Mouse (Mus musculus): ENCODE results near the gene Ccdc47.
A peak's percentile ranks its signal among the peaks of the same experiment; 100 is the strongest.
"Not testable (repeated sequence)": the region's sequence is repeated elsewhere in the genome, so short reads cannot be mapped to it uniquely, and the experiment has no call there.

The Ccdc47 gene

DNA sequence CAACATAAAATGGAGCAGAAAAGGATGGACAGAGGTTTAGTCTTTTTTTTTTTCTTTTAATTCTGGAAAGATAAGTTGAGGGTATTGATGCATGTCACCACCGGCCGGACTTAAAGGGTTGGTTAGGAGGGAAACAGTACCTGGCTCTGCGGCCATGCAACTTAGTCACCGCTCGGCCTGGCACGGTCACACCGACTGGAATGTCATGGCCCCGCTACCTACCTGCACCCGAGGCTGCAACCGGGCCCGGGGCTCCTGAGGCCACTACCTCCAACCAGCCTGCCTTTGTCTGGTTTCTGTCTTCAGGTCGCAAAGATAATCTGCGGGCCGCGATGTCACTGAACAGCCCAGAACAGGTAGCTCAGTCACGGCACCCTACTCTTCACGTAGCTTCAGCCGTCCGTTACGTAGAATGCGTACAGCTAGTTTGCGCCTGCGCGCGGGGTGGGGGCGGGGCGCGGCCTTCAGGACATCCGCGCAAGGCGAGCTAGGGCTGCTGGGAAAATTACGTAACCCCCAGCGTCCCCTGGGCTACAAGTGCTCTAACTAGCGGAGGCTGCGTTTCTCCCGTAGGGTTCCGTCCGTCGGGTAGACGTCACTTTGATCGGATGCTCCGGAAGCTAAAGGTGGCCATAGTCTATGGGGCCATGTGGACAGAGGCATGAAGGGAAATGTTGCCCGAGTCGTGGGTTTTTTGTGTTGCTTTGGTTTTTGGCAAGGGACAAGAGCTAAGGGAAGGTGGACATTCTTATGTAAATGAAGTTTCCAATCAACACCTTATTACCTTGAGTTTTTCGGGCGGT, at the start of gene Ccdc47:
Gene Ccdc47 (minus strand): TSS at position 418 of the 803 bp plus-strand sequence.
- ATAC-seq (ENCODE audit: low TSS enrichment): peak; percentile 98

DNA sequence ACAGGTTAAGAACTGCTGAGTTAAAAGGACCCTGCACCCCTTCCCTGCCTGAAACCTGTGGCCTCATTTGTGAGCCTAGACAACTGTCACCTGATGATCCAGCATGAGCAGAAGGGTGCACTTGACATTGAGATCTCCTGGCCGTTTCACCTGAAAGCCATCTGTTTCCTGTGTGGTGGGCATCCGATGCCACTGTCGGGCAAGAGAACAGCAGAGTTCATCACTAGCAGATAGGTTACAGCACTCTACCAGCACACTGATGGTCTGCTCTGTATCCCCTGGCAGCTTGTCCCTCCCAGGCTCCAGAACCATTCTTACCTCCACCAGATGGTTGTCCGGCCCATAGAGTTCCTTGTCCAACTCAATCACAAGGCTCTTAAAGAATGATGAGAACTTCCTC, 49.4 kb upstream of the Ccdc47 start:
- ATAC-seq (ENCODE audit: low TSS enrichment): no peak

DNA sequence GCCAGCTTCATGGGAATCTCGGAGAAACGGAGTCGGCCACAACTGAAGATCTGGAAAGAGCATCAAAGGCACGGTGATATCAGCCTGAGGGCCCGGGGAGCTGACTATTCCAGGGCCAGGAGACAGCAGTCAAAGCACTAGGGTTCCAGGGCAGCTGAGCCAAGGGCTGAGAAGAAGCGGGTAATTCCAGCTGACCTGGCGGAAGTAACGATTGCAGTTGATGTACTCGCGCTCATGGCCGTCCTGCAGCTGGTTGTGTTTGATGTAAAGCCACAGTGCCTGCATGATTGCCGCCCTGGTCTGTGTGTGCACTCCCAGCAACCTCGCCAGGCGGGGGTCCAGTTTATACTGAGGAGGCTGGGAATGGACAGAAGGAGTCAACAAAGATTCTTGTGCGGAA, 48.8 kb upstream of the Ccdc47 start:
- ATAC-seq (ENCODE audit: low TSS enrichment): no peak

DNA sequence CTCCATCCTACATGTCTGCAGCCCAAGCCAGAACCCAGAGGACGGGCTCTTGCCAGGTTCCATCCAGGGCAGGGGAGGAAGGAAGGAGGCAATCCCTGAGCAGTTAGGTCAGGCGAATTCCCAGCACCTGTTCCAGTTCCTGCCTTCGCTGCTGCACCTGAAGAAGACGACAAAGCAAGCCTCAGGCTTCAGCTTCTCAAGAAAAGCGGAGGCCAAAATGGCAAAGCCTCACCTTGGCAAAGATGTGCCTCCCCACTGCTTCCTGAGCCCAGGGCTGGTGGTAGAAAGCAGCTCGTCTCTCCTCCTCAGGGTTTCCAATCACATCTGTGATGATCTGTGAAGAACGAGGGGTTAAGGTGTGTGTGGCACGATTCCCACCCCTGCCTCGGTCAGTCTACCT, 47.8 kb upstream of the Ccdc47 start:
- no peak for ATAC-seq (ENCODE audit: low TSS enrichment)

DNA sequence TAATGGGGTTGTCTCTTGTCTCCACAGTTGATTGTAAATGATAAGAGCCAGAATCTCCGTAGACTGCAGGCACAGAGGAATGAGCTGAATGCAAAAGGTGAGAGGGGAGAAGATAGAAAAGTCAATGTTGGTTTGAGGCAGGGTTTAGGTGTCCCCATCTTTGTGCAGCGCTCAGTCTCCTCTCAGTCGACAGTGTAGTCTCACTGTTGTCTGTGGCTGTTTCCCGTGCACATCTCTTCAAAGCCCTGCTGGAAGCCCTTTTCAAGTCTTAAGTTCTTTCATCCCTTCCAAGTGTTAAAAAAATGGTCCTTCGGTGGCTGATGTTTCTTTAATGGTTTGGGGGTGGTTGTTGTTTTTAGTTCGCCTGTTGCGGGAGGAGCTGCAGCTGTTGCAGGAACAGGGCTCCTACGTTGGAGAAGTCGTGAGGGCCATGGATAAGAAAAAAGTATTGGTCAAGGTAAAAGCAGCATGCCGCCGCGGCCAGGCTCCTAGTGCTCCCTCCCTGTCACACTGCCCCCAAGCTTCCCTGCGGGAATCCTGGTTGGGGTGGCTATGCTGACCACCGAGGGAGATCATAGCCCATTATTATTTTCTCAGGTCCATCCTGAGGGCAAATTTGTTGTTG, 44.8 kb upstream of the Ccdc47 start:
- no peak for ATAC-seq (ENCODE audit: low TSS enrichment)

DNA sequence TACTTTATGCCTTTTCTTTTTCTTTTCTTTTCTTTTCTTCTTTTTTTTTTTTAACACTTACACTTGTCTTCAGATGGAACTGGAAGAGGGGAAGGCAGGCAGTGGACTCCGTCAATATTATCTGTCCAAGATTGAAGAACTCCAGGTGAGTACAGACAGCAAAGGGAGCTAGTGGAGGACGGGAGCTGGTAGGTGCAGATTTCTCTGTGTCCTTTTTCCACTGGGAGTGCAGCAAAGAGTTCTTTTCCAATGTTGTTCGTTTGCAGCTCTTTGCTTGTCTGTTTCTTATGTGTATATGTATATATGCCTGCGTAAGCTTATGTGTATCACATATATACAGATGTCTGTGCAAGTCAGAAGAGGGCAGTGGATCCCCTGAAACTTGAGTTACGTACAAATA, 40.6 kb upstream of the Ccdc47 start:
- ATAC-seq (ENCODE audit: low TSS enrichment): no peak

DNA sequence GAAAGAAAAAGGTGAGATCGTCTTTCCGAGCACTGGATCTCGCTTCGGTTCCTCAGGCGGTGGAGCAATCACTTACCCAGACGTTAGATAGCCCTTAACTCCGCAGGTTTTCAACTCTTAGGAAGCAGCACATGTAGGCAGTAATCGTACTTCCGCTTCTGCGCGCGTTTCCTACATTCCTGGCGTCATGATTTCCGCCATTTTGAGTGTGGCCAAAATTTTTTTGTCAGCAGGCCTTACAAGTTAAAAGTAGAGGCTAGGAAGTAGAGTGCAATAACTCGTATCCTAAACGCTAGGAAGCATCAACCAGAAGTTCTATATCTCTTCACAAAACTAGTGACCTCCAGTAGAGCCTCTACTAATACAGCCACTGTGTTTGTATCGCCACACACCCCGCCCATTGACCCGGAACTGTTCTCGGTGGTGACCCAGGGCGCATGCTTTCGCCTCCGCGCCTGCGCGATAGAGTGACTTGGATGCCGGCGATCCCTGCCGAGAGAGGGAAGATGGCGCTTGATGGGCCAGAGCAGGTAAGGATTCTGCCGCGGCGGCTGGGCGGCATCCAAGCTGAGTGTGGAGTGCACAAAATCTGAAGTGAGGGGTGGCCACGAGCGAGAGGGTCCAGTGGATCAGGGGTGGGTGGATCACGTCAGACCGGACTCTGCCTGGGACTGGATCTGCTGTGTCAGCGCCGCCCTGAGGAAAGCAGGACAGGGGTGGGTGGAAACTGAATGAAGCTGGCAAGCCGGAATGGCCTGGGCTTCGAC, 39.7 kb upstream of the Ccdc47 start, which contains the start of the genes Ftsj3 and Psmc5:
Gene Ftsj3 (minus strand): TSS at position 395 of the 767 bp plus-strand sequence.
Gene Psmc5 (plus strand): TSS at position 470 of the 767 bp plus-strand sequence.
- peak; percentile 91 for ATAC-seq (ENCODE audit: low TSS enrichment)

DNA sequence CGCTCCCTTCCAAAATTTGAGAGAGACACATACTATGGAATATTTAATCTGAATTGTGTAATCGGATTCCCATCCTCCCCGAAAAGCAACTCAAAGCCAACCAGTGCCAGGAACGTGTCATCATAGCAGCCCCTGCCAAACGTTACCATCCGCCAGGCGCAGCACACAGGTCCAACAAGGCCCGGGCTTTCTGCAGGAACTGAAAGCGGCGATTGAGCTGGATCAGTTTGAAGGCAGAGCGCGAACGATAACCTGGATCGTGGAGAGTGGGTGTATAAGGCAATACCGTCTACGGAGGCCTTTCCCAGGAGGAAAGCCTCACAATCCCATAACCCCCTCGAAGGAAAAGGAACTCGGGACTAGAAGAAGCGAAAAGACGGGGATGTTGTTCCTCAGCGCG, 39.0 kb upstream of the Ccdc47 start:
- peak; percentile 0; the same call in 1 of the 2 replicates for ATAC-seq (ENCODE audit: low TSS enrichment)

DNA sequence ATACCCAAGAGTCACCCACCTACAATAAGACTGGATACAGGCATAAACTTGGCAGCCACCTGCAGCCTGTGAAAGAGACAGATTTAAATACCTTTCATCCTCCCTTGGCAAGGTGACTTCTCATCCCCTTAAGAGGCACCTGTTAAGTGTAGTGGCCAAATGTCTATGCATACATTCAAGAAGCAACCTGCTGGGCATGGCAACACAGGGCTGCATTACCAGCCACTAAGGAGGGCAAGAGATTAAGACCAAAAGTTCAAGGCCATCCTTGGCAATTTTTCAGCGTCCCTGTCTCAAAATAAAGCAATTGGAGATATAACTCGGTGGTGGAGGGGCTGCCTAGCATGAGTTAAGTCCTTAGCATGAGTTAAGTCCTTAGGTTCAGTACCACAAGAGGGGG, 38.6 kb upstream of the Ccdc47 start:
- ATAC-seq (ENCODE audit: low TSS enrichment): no peak

DNA sequence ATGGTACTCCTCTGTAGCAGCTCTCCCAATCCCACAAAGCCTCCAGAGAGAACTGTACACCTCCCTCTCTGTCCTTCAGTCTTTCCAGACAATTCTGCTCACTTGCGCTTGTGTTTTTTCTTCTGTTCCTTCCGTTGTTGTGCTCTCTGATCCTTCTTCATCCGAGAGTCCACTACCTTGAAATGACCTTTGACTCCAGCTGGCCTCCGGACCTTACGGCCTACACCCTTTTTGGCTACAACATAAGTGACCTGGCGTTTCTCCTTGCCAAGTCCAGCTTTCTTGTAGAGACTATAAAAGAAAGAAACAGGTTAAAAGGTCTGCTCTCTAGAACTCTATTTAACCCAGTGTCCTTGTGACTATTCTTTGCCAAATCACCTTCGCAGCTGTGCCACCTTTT, 33.2 kb upstream of the Ccdc47 start:
- ATAC-seq (ENCODE audit: low TSS enrichment): no peak

DNA sequence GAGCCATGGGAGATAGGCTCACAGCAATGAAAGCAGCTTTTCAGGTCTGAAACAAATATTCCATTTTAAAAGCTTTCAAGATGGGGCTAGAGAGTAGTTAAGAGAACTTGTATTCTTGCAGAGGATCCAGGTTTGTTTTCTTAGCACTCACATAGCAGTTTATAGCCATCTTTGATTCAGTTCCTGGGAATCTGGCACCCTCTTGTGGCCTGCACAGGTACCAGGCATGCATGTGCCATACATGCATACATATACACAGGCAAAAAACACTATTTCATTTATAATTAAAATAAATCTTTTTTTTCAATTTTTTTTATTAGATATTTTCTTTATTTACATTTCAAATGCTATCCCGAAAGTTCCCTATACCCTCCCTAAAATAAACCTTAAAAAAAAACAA, 30.7 kb upstream of the Ccdc47 start:
- ATAC-seq (ENCODE audit: low TSS enrichment): no peak

DNA sequence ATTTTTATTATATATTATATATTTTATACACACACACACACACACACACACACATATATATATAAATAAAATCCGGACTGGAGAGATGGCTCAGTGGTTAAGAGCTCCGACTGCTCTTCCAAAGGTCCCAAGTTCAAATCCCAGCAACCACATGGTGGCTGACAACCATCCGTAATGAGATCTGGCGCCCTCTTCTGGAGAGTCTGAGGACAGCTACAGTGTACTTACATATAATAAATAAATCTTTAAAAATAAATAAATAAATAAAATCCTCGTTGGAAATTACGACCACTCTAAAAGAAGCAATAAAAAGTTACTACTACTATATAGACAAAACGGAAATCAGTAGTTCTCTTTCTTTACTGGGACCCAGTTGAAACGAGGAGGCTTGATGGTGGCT, 17.8 kb upstream of the Ccdc47 start:
- ATAC-seq (ENCODE audit: low TSS enrichment): not testable (repeated sequence)

DNA sequence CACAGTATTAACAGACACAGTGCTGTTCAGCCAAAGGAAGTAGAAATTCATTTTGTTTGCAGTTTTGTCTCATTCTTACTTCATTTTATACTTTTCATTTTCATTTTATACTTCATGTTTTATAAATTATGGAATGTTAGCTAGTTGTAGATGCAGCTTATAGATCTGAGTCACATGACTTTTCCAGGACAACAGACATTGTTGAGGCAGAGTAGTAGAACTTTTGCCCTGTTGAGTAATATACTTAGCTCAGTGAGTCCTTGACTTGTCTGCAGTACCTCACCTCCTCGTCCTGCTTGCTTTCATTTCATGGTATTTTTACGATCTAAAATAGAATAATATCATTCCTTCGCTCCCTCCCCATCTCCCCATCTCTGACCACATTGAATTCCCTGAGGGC, 4.5 kb upstream of the Ccdc47 start:
- ATAC-seq (ENCODE audit: low TSS enrichment): no peak

DNA sequence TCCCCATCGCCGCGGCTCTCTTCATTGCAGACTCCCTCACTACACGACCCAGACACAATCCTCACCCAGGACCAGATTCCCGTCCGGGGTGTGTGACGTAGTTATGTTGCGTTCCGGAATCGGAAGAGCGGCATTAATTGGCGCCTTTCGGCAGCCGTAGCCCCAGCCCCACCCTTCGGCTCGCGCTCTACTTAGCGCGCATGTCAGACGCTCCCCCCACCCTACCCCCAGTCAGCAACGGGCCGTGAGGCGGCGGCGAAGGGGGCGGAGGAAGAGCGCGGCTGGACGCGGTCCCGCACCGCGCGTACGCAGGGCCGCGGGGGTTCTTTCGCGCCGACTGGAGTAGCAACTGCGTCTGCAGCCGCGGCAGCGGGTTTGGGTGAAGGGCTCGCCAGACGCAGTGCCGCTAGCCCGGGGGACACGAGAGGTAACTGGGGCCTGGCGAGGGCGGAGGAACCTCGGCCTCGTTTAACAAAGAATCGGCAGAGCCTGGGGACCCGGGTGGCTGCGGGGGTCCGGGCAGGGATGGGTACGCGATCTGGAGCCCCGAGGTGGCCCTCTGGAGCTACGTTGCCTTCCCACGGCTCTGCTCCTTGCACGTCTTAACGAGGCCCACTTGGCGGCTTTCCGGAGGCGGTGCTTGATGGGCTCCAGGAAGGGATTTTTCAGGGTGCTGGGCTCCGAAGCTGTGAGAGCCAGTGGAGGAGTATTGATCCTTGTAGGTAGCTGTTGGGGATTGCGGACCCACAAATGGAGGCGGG, 766 bp upstream of the Ccdc47 start, which contains the start of gene Ddx42:
Gene Ddx42 (plus strand): TSS at position 197 of the 761 bp plus-strand sequence.
- ATAC-seq (ENCODE audit: low TSS enrichment): peak; percentile 89

DNA sequence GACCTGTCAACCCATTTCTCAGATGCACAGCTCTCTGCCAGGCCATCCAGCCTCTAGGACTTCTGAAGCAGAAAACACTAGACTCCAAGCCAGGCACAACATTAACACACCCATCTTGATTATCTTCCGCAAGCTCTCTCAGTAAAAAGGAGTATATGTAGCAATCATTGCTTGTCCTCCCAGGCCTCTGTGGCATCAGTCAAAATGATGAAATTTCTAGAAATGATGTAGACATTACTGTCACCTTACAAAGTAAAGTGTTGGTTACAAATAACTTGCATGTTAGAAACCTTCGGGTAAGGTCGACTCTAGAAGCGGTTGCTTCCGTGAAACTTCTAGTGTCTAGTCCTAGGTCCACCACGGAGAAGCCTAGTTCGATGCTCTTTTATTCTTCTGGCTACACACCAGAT, 689 bp downstream of the Ccdc47 start:
- no peak for ATAC-seq (ENCODE audit: low TSS enrichment)

DNA sequence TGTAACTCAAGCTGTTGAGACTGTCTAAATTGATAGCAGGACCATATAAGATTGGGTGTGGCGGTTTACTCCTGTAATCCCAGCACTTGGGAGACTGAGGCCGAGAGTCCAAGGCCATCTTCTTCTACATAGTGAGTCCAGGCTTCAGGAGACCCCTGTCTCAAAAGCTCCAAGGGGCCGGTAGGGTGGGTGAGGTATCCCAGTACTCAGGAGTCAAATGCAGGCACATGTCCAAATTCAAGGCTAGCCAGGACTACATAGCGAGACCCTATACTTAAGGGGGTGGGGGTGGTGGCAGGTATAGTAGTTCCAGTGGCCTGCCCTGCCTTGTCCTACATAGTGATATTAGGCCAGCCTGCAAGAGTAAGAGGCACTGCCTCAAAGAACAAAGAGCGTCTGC, 1.3 kb downstream of the Ccdc47 start:
- ATAC-seq (ENCODE audit: low TSS enrichment): no peak

DNA sequence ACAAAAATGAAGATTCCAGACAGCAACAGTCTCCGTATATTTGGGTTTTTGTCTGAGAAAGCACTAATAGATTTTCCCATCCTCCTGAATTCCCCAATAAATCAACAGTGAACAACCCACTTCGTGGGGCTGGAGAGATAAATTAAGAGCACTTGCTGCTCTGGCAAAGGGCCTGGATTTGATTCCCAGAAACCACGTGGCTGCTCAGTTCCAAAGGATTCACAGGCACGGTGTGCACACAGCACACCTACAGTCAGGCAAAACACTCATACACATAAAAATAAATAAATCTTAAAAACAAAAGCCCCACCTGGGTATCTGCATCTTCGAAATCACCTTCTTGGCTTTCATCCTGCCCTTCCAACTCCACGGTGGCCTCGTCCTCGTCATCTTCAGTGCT, 3.4 kb downstream of the Ccdc47 start:
- ATAC-seq (ENCODE audit: low TSS enrichment): no peak

DNA sequence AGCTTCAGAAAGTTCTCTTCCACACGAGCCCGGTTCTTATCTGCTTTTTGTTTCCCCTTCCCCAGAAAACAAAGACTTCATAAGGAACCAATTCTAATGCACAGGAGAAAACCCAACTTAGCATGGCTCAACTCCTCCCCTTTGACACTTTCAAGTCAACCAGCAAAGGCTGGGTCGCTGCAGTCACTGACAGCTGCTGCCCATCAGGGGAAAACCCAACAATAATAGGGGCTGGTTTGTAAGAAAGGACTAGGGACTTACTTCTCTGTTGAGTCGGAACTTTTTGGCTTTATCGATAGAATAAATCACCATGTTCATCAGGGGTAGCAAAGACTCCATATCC, 14.1 kb downstream of the Ccdc47 start, which contains the start of gene Strada:
Gene Strada (minus strand): TSS at position 46 of the 343 bp plus-strand sequence.
- no peak for ATAC-seq (ENCODE audit: low TSS enrichment)

DNA sequence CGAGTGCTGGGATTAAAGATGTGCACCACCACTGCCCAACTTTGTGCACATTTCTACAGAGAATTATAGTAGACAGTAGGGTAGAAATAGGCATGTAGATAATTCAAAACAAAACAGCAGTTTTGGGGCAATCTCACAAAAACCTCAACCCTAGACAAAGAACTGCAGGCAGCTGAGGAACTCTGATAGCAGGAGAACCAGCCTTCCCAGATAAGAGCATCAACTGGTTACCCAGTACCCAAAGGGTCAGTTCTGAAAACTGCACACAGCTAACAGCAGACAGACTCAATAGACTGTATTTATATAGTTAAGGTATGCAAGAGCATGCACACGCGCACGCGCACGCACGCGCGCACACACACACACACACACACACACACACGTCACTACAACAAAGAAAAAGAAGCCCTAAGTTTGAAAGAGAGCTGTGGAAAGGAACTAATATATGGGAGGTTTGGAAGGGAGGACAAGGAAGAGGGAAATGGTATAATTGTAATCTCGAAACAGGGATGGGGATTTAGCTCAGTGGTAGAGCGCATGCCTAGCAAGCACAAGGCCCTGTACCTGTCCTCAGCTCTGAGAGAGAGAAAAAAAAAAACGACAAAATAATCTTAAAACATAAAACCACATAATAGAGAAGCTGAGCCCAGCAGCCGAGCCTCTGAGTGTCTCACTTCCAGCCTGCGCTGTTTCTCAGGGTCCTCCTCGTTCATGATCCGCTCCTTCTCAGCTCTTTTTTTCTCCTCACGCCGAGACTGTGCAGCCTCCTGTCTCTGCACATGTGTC, 14.6 kb downstream of the Ccdc47 start:
- no peak for ATAC-seq (ENCODE audit: low TSS enrichment)

DNA sequence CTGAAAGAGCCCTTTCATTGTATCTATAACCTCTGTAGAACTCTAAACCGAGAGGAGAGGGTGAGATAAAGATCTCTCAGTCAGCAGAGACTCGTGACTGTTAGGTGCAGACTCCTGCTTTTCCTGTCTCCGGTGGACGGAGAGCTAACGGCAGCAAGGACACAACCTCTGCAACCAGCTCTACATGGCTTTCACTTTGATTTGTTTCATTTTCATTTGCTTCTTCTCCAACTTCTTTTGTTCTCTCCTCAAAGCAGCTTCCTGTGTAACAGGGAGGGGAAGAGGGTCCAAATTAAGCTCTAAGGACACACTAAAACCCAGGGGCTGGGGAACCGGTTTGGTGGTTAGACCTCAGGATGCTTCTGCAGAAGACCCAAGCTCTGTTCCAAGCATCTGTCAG, 15.4 kb downstream of the Ccdc47 start:
- ATAC-seq (ENCODE audit: low TSS enrichment): no peak

DNA sequence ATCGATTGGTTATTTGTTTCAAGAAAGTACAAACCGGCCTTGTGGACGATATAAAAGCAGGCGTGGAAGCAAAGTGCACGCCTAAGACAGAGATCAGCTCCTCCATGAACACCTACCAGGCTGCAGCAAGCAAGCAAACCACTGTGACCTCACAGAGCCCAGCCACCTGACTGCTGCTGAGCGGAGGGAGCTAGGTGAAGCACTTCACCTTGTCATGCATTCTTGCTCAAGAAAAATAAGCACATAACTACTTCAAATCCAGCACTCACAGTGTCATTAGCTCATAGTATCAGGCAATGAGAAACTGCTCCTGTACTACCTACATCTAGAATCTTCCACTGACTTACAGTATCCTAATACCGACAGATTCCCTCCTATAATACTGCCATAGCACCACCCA, 16.1 kb downstream of the Ccdc47 start:
- ATAC-seq (ENCODE audit: low TSS enrichment): not testable (repeated sequence)

Data from frontal cortex, adult (tissue).